Comparison of ENCODE assay signal across 8 mouse cellular contexts in genomic region chrX:38179891-38180310, GRCm38 (mm10). TPM values are rescaled to one million over a fixed set of nuclear protein-coding genes. Genes with fewer than 3 reads are reported as not detected.
DNase-seq lines count a peak whose midpoint lies in the region; ATAC-seq and TF ChIP-seq lines count a peak whose summit lies in the region.
"Not testable (repeated sequence)": the region's sequence is repeated elsewhere in the genome, so short reads cannot be mapped to it uniquely, and the experiment has no call there.

No protein-coding gene starts in this region.

- H3K4me2 ChIP-seq in embryonic facial prominence, embryonic 15.5 days (replicated peaks): peak overlapping the region; percentile 36
- H3K4me2 ChIP-seq in heart, embryonic 14.5 days (ENCODE audit: low read length): peak overlapping the region; percentile 51
- H3K4me2 ChIP-seq in kidney, embryonic 14.5 days (replicated peaks; ENCODE audit: low read depth, low read length): peak overlapping the region; percentile 29
- peak overlapping the region; percentile 41 for H3K4me2 ChIP-seq in liver, embryonic 11.5 days
- H3K4me2 ChIP-seq in midbrain, embryonic 16.5 days (ENCODE audit: low read length): peak overlapping the region; percentile 48

- not testable (repeated sequence) for H3K4me1 ChIP-seq in bone marrow macrophage, adult 2 months (ENCODE audit: control insufficient read depth, insufficient read depth, low read length); embryonic facial prominence, embryonic 15.5 days; heart, embryonic 14.5 days (ENCODE audit: control insufficient read depth in 2 of 2, insufficient read depth in 2 of 2, low read length in 2 of 2); kidney, embryonic 14.5 days (ENCODE audit: control insufficient read depth, insufficient read depth, low read length); liver, embryonic 11.5 days (replicated peaks; ENCODE audit: control insufficient read depth, insufficient read depth, low read length); midbrain, embryonic 16.5 days (ENCODE audit: control insufficient read depth, insufficient read depth, low read length)

- 30% methylated on average over 19 of the region's 19 CpGs for WGBS in embryonic facial prominence, embryonic 15.5 days
- WGBS in heart, embryonic 14.5 days: 33% methylated on average over 19 of the region's 19 CpGs
- 41% methylated on average over 19 of the region's 19 CpGs for WGBS in kidney, embryonic 14.5 days
- WGBS in liver, embryonic 11.5 days: 31% methylated on average over 19 of the region's 19 CpGs
- 26% methylated on average over 19 of the region's 19 CpGs for WGBS in midbrain, embryonic 16.5 days

- DNase-seq in A20 (ENCODE audit: low read depth, low spot score): peak; percentile 58
- peak; percentile 33 for DNase-seq in liver, embryonic 11.5 days (ENCODE audit: low spot score)
- DNase-seq in splenic B cell, adult 2 months (ENCODE audit: low read depth, low spot score): peak; percentile 46

- 0 out of 2 replicates have a peak overlapping the region, but pooled peaks have one; percentile 22 for H3K4me3 ChIP-seq in bone marrow macrophage, adult 2 months (ENCODE audit: insufficient read depth, low read length)
- H3K4me3 ChIP-seq in embryonic facial prominence, embryonic 15.5 days (replicated peaks): peak overlapping the region; percentile 32
- peak overlapping the region; percentile 29 to 47 for H3K4me3 ChIP-seq in heart, embryonic 14.5 days (ENCODE audit: control insufficient read depth in 1 of 2, insufficient read depth in 1 of 2, low read depth in 1 of 2, low read length in 2 of 2)
- H3K4me3 ChIP-seq in kidney, embryonic 14.5 days (ENCODE audit: low read length): peak overlapping the region; percentile 23; the same call in 1 of the 2 replicates
- H3K4me3 ChIP-seq in liver, embryonic 11.5 days (ENCODE audit: low read depth, low read length): not testable (repeated sequence)
- H3K4me3 ChIP-seq in midbrain, embryonic 16.5 days (ENCODE audit: low read depth, low read length): peak overlapping the region; percentile 31

- not testable (repeated sequence) for TF ChIP-seq POLR2A in bone marrow macrophage, adult 2 months (IDR thresholded peaks at IDR 0.05; ENCODE audit: borderline replicate concordance, low read depth, low read length)

- H3K9ac ChIP-seq in embryonic facial prominence, embryonic 15.5 days; kidney, embryonic 14.5 days (ENCODE audit: low read depth, low read length); liver, embryonic 11.5 days (ENCODE audit: low read depth, low read length): not testable (repeated sequence)
- H3K9ac ChIP-seq in heart, embryonic 14.5 days (ENCODE audit: low read length): peak overlapping the region; percentile 57
- peak overlapping the region; percentile 34; the same call in 1 of the 2 replicates for H3K9ac ChIP-seq in midbrain, embryonic 16.5 days (ENCODE audit: low read depth, low read length)

- not testable (repeated sequence) for H3K36me3 ChIP-seq in embryonic facial prominence, embryonic 15.5 days; heart, embryonic 14.5 days (ENCODE audit: control insufficient read depth, insufficient read depth, low read length); kidney, embryonic 14.5 days (ENCODE audit: control insufficient read depth, insufficient read depth, low read length); liver, embryonic 11.5 days (ENCODE audit: control insufficient read depth, insufficient read depth, low read length); midbrain, embryonic 16.5 days (ENCODE audit: control insufficient read depth, insufficient read depth, low read length); splenic B cell, adult 2 months (ENCODE audit: control insufficient read depth, insufficient read depth, low read length, poor library complexity, severe bottlenecking)

- TF ChIP-seq CTCF in bone marrow macrophage, adult 2 months (IDR thresholded peaks at IDR 0.05; ENCODE audit: low read depth, low read length): not testable (repeated sequence)

- H3K27me3 ChIP-seq in embryonic facial prominence, embryonic 15.5 days; heart, embryonic 14.5 days (ENCODE audit: control insufficient read depth, insufficient read depth, low read length); kidney, embryonic 14.5 days (ENCODE audit: control insufficient read depth, insufficient read depth, low read length); liver, embryonic 11.5 days (replicated peaks; ENCODE audit: control insufficient read depth, insufficient read depth, low read length); midbrain, embryonic 16.5 days (ENCODE audit: control insufficient read depth, insufficient read depth, low read depth, low read length); splenic B cell, adult 2 months (ENCODE audit: control insufficient read depth, insufficient read depth, low read length, poor library complexity, severe bottlenecking): not testable (repeated sequence)

- ATAC-seq in embryonic facial prominence, embryonic 15.5 days (ENCODE audit: insufficient number of reproducible peaks, low FRiP score, low TSS enrichment, low read depth); heart, embryonic 14.5 days (ENCODE audit: insufficient number of reproducible peaks, insufficient read depth, low FRiP score, low read depth); liver, embryonic 11.5 days (replicated peaks; ENCODE audit: low FRiP score): not testable (repeated sequence)
- peak; percentile 79; the same call in 1 of the 2 replicates for ATAC-seq in kidney, embryonic 14.5 days (ENCODE audit: low FRiP score, low TSS enrichment)
- peak; percentile 80 for ATAC-seq in midbrain, embryonic 16.5 days

- not testable (repeated sequence) for H3K27ac ChIP-seq in bone marrow macrophage, adult 2 months (ENCODE audit: insufficient read depth, low read depth, low read length); embryonic facial prominence, embryonic 15.5 days (replicated peaks); heart, embryonic 14.5 days (replicated peaks in 1 of 2; ENCODE audit: control insufficient read depth in 1 of 2, insufficient read depth in 1 of 2, low read depth in 2 of 2, low read length in 2 of 2); kidney, embryonic 14.5 days (ENCODE audit: low read depth, low read length); liver, embryonic 11.5 days (ENCODE audit: low read depth, low read length); midbrain, embryonic 16.5 days (ENCODE audit: low read length)

- H3K9me3 ChIP-seq in embryonic facial prominence, embryonic 15.5 days (replicated peaks); heart, embryonic 14.5 days (ENCODE audit: control insufficient read depth, low read length); kidney, embryonic 14.5 days (ENCODE audit: control insufficient read depth, low read length); liver, embryonic 11.5 days (ENCODE audit: control insufficient read depth, low read length); midbrain, embryonic 16.5 days (replicated peaks; ENCODE audit: control insufficient read depth, low read length, poor library complexity, severe bottlenecking): not testable (repeated sequence)

RNA-seq across cellular contexts. Expression of gene Zbtb33, which starts 9.7 kb away (rescaled TPM):
- polyA plus RNA-seq in bone marrow macrophage, adult 2 months (2012; ENCODE audit: insufficient read depth, insufficient read length, missing spikeins): 13.2 and 18.0 TPM in 2 replicates
- polyA plus RNA-seq in embryonic facial prominence, embryonic 15.5 days (2015; fragmentation: Nextera tagmentation; extraction: Ambion mirVana): 3.6 and 3.9 TPM in 2 replicates
- polyA plus RNA-seq in heart, embryonic 14.5 days (2014; fragmentation: Nextera tagmentation; extraction: Ambion mirVana): 2.8 and 3.9 TPM in 2 replicates
- 6.9 and 8.0 TPM in 2 replicates for polyA plus RNA-seq in kidney, embryonic 14.5 days (2014; fragmentation: Nextera tagmentation; extraction: Ambion mirVana)
- polyA plus RNA-seq in liver, embryonic 11.5 days (2014; fragmentation: Nextera tagmentation; extraction: Ambion mirVana): 3.2 and 4.3 TPM in 2 replicates
- polyA plus RNA-seq in midbrain, embryonic 16.5 days (2015; fragmentation: Nextera tagmentation; extraction: Ambion mirVana): 3.4 and 4.6 TPM in 2 replicates

RNA-seq across cellular contexts. Expression of gene Rhox13, which starts 58.9 kb away (rescaled TPM):
- not detected in 2 replicates for polyA plus RNA-seq in bone marrow macrophage, adult 2 months (2012; ENCODE audit: insufficient read depth, insufficient read length, missing spikeins)
- polyA plus RNA-seq in embryonic facial prominence, embryonic 15.5 days (2015; fragmentation: Nextera tagmentation; extraction: Ambion mirVana): not detected in 2 replicates
- polyA plus RNA-seq in heart, embryonic 14.5 days (2014; fragmentation: Nextera tagmentation; extraction: Ambion mirVana): not detected in 2 replicates
- not detected in 2 replicates for polyA plus RNA-seq in kidney, embryonic 14.5 days (2014; fragmentation: Nextera tagmentation; extraction: Ambion mirVana)
- not detected in 2 replicates for polyA plus RNA-seq in liver, embryonic 11.5 days (2014; fragmentation: Nextera tagmentation; extraction: Ambion mirVana)
- not detected in 2 replicates for polyA plus RNA-seq in midbrain, embryonic 16.5 days (2015; fragmentation: Nextera tagmentation; extraction: Ambion mirVana)
